Mouse (Mus musculus) liver, postnatal 0 days (tissue): ENCODE measurements around the gene Acrbp. TPM values are rescaled to one million over a fixed set of nuclear protein-coding genes. Genes with fewer than 3 reads are reported as not detected.
A peak's percentile ranks its signal among the peaks of the same experiment; 100 is the strongest.
"Not testable (repeated sequence)": the region's sequence is repeated elsewhere in the genome, so short reads cannot be mapped to it uniquely, and the experiment has no call there.

Experiments used
- ATAC-seq: fragments of 200-750 bp; cut with Nextera tagmentation; 2 replicates; pipeline ENCODE4 v1.8.0; 2017; ENCODE audit warnings: mild to moderate bottlenecking, moderate library complexity
- DNase-seq: peaks from one replicate; pipeline ENCODE4 v3.0.0-alpha.2; 2016
- H3K27ac ChIP-seq: fragments of 300-500 bp; sonication (generic); 2 replicates; pipeline ENCODE4 v1.5.1; 2014; ENCODE audit warnings: antibody characterized with exemption, moderate library complexity, mild to moderate bottlenecking, low read depth
- H3K27me3 ChIP-seq: fragments of 300-500 bp; sonication (generic); 2 replicates; pipeline ENCODE4 v1.6.1; 2014; ENCODE audit warnings: low read length, control low read depth, mixed read lengths; ENCODE audit not compliant: insufficient read depth
- H3K36me3 ChIP-seq: fragments of 300-500 bp; sonication (generic); replicated peaks from 2 replicates; pipeline ENCODE4 v1.6.1; 2014; ENCODE audit warnings: mild to moderate bottlenecking, control low read depth, low read length, moderate library complexity, mixed read lengths; ENCODE audit not compliant: insufficient read depth
- H3K4me1 ChIP-seq: fragments of 300-500 bp; sonication (generic); 2 replicates; pipeline ENCODE4 v1.6.1; 2014; ENCODE audit warnings: antibody characterized with exemption, mild to moderate bottlenecking, control low read depth; ENCODE audit not compliant: insufficient read depth
- H3K4me2 ChIP-seq: fragments of 300-500 bp; sonication (generic); 2 replicates; pipeline ENCODE4 v1.6.1; 2014; ENCODE audit warnings: low read depth, mild to moderate bottlenecking, low read length, moderate library complexity, mixed read lengths
- H3K4me3 ChIP-seq: fragments of 300-500 bp; sonication (generic); 2 replicates; pipeline ENCODE4 v1.5.1; 2014; ENCODE audit warnings: low read depth, low read length
- H3K9ac ChIP-seq: fragments of 300-500 bp; sonication (generic); replicated peaks from 2 replicates; pipeline ENCODE4 v1.6.1; 2014; ENCODE audit warnings: mild to moderate bottlenecking, moderate library complexity
- H3K9me3 ChIP-seq: fragments of 300-500 bp; sonication (generic); 2 replicates; pipeline ENCODE4 v1.6.1; 2016; ENCODE audit warnings: mild to moderate bottlenecking, control low read depth, low read length, mixed read lengths
- CTCF ChIP-seq: sonication (generic); IDR thresholded peaks from 2 replicates; pipeline ENCODE4 v1.5.1; 2016; ENCODE audit warnings: antibody characterized with exemption, low read depth
- EP300 ChIP-seq: IDR thresholded peaks from 2 replicates; pipeline ENCODE4 v1.6.1; 2016; ENCODE audit warnings: antibody characterized with exemption, low read depth, mild to moderate bottlenecking
- WGBS: fragments of 180-500 bp; shearing (Covaris S2); extraction: QIAGEN DNeasy Blood & Tissue Kit; methylation state at CpG from one replicate; pipeline ENCODE4 v1.1.7; 2014; ENCODE audit not compliant: insufficient replicate concordance; 5-methylcytosine and 5-hydroxymethylcytosine counted together
- polyA plus RNA-seq: library from polyadenylated mRNA; unstranded; fragments of >200 nt; fragmentation: Nextera tagmentation; extraction: Ambion mirVana; gene quantifications from 2 replicates; pipeline ENCODE4 v1.2.1, GENCODE M21; 2015

The Acrbp gene
- polyA plus RNA-seq, 1 experiment from 2014 or later, result 2.0 TPM

- Histone ChIP-seq H3K36me3 (peaks cover 19% of the 10 kb centered on the region), H3K4me2 (peak overlapping the region; percentile 77), H3K27ac (peak overlapping the region; percentile 97), H3K9me3 (no peaks in the 10 kb centered on the region), H3K9ac (peak overlapping the region; percentile 90), H3K4me1 (peaks cover 22% of the 10 kb centered on the region), H3K27me3 (no peaks in the 10 kb centered on the region), H3K4me3 (peak overlapping the region; percentile 90)
- ATAC-seq, result peak; percentile 87
- DNase-seq, result peak; percentile 88
- no peak for TF ChIP-seq EP300
- WGBS, result under 1% methylated on average over 35 of the region's 78 CpGs
These were observed 40.1 kb upstream of the Acrbp start for GRCm38 (mm10) chr6:125009181-125010073.

GRCm38 (mm10) chr6:125017682-125018081 lies 31.8 kb upstream of the Acrbp start:
- WGBS, result 76% methylated on average over 3 of the region's 3 CpGs
- TF ChIP-seq EP300 (no peak), CTCF (no peak)

GRCm38 (mm10) chr6:125030532-125030931 lies 19.0 kb upstream of the Acrbp start:
- ATAC-seq (peak; percentile 59), DNase-seq (peak; percentile 81)
- peaks cover 64% of the 10 kb centered on the region for H3K36me3 ChIP-seq
- not testable (repeated sequence) for H3K9me3 ChIP-seq, H3K27me3 ChIP-seq, H3K27ac ChIP-seq, H3K4me1 ChIP-seq, H3K4me2 ChIP-seq, H3K4me3 ChIP-seq, H3K9ac ChIP-seq
- TF ChIP-seq CTCF, result peak; percentile 98
- 49% methylated on average over 7 of the region's 9 CpGs for WGBS

More at GRCm38 (mm10) chr6:125017682-125018081, 31.8 kb upstream of the Acrbp start:
- Histone ChIP-seq H3K36me3 (peaks cover 29% of the 10 kb centered on the region), H3K27ac (no peak overlapping the region), H3K4me1 (peaks cover 5% of the 10 kb centered on the region; the same call in 1 of the 2 replicates), H3K27me3 (no peaks in the 10 kb centered on the region), H3K9ac (no peak overlapping the region), H3K9me3 (no peaks in the 10 kb centered on the region), H3K4me3 (no peak overlapping the region), H3K4me2 (no peak overlapping the region)
- ATAC-seq (peak; percentile 68), DNase-seq (peak; percentile 60)

- H3K36me3 ChIP-seq, result peaks cover 58% of the 10 kb centered on the region
- no peak overlapping the region for H3K9ac ChIP-seq
These were observed 17.9 kb upstream of the Acrbp start for GRCm38 (mm10) chr6:125031604-125032003.

GRCm38 (mm10) chr6:125038666-125039065 lies 10.8 kb upstream of the Acrbp start:
- Histone ChIP-seq H3K27me3 (no peaks in the 10 kb centered on the region), H3K4me3 (peak overlapping the region; percentile 79), H3K36me3 (peaks cover 27% of the 10 kb centered on the region), H3K9me3 (no peaks in the 10 kb centered on the region), H3K4me2 (peak overlapping the region; percentile 91), H3K4me1 (peaks cover 26% of the 10 kb centered on the region), H3K9ac (no peak overlapping the region), H3K27ac (peak overlapping the region; percentile 53)
- ATAC-seq (no peak), DNase-seq (no peak)
- 87% methylated on average over 4 of the region's 4 CpGs for WGBS
- TF ChIP-seq CTCF (no peak), EP300 (no peak)

More at GRCm38 (mm10) chr6:125031604-125032003, 17.9 kb upstream of the Acrbp start:
- Histone ChIP-seq H3K27ac (no peak overlapping the region), H3K27me3 (no peaks in the 10 kb centered on the region), H3K9me3 (no peaks in the 10 kb centered on the region), H3K4me3 (no peak overlapping the region), H3K4me2 (no peak overlapping the region), H3K4me1 (no peaks in the 10 kb centered on the region)
- TF ChIP-seq EP300 (no peak), CTCF (no peak)
- DNase-seq (no peak), ATAC-seq (no peak)
- WGBS, result 86% methylated on average over 16 of the region's 16 CpGs

- Histone ChIP-seq H3K9me3 (no peaks in the 10 kb centered on the region), H3K4me3 (peak overlapping the region; percentile 79), H3K27ac (peak overlapping the region; percentile 53), H3K27me3 (no peaks in the 10 kb centered on the region), H3K4me1 (peaks cover 26% of the 10 kb centered on the region), H3K4me2 (peak overlapping the region; percentile 91), H3K9ac (no peak overlapping the region), H3K36me3 (peaks cover 27% of the 10 kb centered on the region)
- 7% methylated on average over 8 of the region's 8 CpGs for WGBS
- peak; percentile 9; the same call in 1 of the 2 replicates for ATAC-seq
- DNase-seq, result no peak
- TF ChIP-seq EP300 (no peak), CTCF (no peak)
These were observed 10.4 kb upstream of the Acrbp start for GRCm38 (mm10) chr6:125039131-125039530.
